Mouse (Mus musculus) kidney, adult 8-10 months (tissue): ENCODE data around the gene Cisd3.

Source experiments
- DNase-seq, 2 experiments: peaks; one replicate each; pipeline ENCODE4 v3.0.0; 2022

Gene Cisd3

GRCm38 (mm10) chr11:97663528-97664338 lies 21.9 kb upstream of the Cisd3 start:
- peak; percentile 50 to 51 for DNase-seq

GRCm38 (mm10) chr11:97664339-97664665 lies 21.3 kb upstream of the Cisd3 start:
- DNase-seq = no peak

- DNase-seq = no peak
Measured at GRCm38 (mm10) chr11:97664771-97665240, 20.8 kb upstream of the Cisd3 start.

GRCm38 (mm10) chr11:97665431-97665830 lies 20.2 kb upstream of the Cisd3 start:
- DNase-seq = no peak

GRCm38 (mm10) chr11:97666221-97666620 lies 19.4 kb upstream of the Cisd3 start:
- no peak for DNase-seq

- no peak for DNase-seq
Measured at GRCm38 (mm10) chr11:97666794-97667193, 18.8 kb upstream of the Cisd3 start.

- DNase-seq = no peak
Measured at GRCm38 (mm10) chr11:97668160-97668559, 17.5 kb upstream of the Cisd3 start.

GRCm38 (mm10) chr11:97669268-97669667 lies 16.4 kb upstream of the Cisd3 start:
- no peak for DNase-seq

- peak; percentile 40 to 48 for DNase-seq
Measured at GRCm38 (mm10) chr11:97669829-97670228, 15.8 kb upstream of the Cisd3 start.

- no peak for DNase-seq
Measured at GRCm38 (mm10) chr11:97670234-97671176, 15.1 kb upstream of the Cisd3 start.

GRCm38 (mm10) chr11:97671177-97671527 lies 14.5 kb upstream of the Cisd3 start:
- no peak for DNase-seq

- DNase-seq = no peak
Measured at GRCm38 (mm10) chr11:97673148-97673547, 12.5 kb upstream of the Cisd3 start.

- no peak for DNase-seq
Measured at GRCm38 (mm10) chr11:97676050-97676754, 9.4 kb upstream of the Cisd3 start.

- DNase-seq = no peak
Measured at GRCm38 (mm10) chr11:97677381-97677780, 8.2 kb upstream of the Cisd3 start.

GRCm38 (mm10) chr11:97677842-97678241 lies 7.8 kb upstream of the Cisd3 start:
- no peak for DNase-seq

- DNase-seq = no peak
Measured at GRCm38 (mm10) chr11:97678301-97678700, 7.3 kb upstream of the Cisd3 start.

GRCm38 (mm10) chr11:97680430-97680829 lies 5.2 kb upstream of the Cisd3 start:
- no peak for DNase-seq

GRCm38 (mm10) chr11:97682504-97683055 lies 3.0 kb upstream of the Cisd3 start:
- DNase-seq = no peak

- no peak for DNase-seq
Measured at GRCm38 (mm10) chr11:97684063-97684680, 1.5 kb upstream of the Cisd3 start.

GRCm38 (mm10) chr11:97684766-97685165 lies 860 bp upstream of the Cisd3 start:
- no peak for DNase-seq

GRCm38 (mm10) chr11:97686322-97686908 lies 789 bp downstream of the Cisd3 start:
- no peak for DNase-seq

- DNase-seq = peak; percentile 54 to 62
Measured at GRCm38 (mm10) chr11:97687061-97687460, 1.4 kb downstream of the Cisd3 start.
